9 mouse cellular contexts compared by ENCODE assay signal in the genomic region with DNA sequence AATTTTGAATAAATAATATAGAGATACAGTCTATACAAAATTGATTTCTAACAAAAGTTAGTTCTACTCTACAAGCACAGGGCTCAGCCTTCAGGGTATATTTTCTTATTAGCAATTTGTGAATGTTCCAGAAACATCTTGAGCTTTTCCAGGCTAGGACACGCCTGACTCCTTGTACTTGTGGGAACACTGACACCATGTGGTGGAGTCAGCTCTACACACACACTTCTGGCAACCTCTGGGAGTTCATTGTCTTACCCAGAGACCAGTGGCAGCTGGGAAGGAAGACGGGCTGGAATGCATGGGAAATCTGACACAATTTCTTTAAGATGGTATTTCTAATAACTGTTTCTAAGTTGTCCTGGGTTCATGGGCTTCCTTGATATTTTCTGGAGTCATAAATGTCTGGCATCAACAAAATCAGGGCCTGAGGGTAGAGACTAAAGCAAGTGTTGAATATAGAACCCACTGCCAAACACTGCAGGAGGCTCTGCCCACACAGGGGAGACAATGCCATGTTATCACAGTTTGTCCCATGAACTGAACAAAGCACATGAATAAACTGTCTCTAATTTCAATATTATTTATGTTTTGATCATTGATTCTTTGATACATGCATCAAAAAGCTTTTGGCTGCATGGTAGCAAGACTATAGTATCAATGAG.
DNase-seq lines count a peak whose midpoint lies in the region; ATAC-seq lines count a peak whose summit lies in the region.
"Had no signal": no experiment of that assay in that cellular context is flagged by ENCODE, and none has a peak within 500 bp of the region (broad histone marks: within the 10 kb centered on the region; RNA-seq: fewer than 3 reads in every experiment).

No protein-coding gene starts in this region.

- peaks cover 8% of the 10 kb centered on the region; the same call in 1 of the 2 replicates for H3K27me3 ChIP-seq in forebrain, embryonic 12.5 days
- H3K27me3 ChIP-seq in heart, embryonic 16.5 days (ENCODE audit: control insufficient read depth, insufficient read depth, low read length): no peaks in the 10 kb centered on the region
- H3K27me3 ChIP-seq: liver, embryonic 15.5 days had no signal

- peak; percentile 91 for ATAC-seq in forebrain, embryonic 12.5 days (ENCODE audit: low FRiP score)
- peak; percentile 90 for ATAC-seq in heart, embryonic 16.5 days (replicated peaks; ENCODE audit: extremely low read depth, insufficient read depth, low FRiP score)

- H3K36me3 ChIP-seq in forebrain, embryonic 12.5 days (replicated peaks): no peaks in the 10 kb centered on the region
- no peaks in the 10 kb centered on the region for H3K36me3 ChIP-seq in heart, embryonic 16.5 days (ENCODE audit: control insufficient read depth, insufficient read depth)
- H3K36me3 ChIP-seq: liver, embryonic 15.5 days had no signal

- H3K4me2 ChIP-seq in forebrain, embryonic 12.5 days: no peak overlapping the region
- no peak overlapping the region for H3K4me2 ChIP-seq in heart, embryonic 16.5 days (ENCODE audit: low read depth, low read length)
- H3K4me2 ChIP-seq: liver, embryonic 15.5 days had no signal

- WGBS in forebrain, embryonic 12.5 days: 13% methylated on average over 2 of the region's 2 CpGs
- 17% methylated on average over 2 of the region's 2 CpGs for WGBS in heart, embryonic 16.5 days

- H3K27ac ChIP-seq in forebrain, embryonic 12.5 days: no peak overlapping the region
- H3K27ac ChIP-seq in heart, embryonic 16.5 days (ENCODE audit: low read length): no peak overlapping the region
- H3K27ac ChIP-seq: liver, embryonic 15.5 days had no signal

- no peak overlapping the region for H3K4me3 ChIP-seq in forebrain, embryonic 12.5 days (replicated peaks)
- H3K4me3 ChIP-seq in heart, embryonic 16.5 days (ENCODE audit: low read length): no peak overlapping the region
- H3K4me3 ChIP-seq: liver, embryonic 15.5 days had no signal

- no peaks in the 10 kb centered on the region for H3K9me3 ChIP-seq in forebrain, embryonic 12.5 days
- H3K9me3 ChIP-seq in heart, embryonic 16.5 days (replicated peaks; ENCODE audit: control insufficient read depth, low read length): no peaks in the 10 kb centered on the region
- H3K9me3 ChIP-seq: liver, embryonic 15.5 days had no signal

- H3K4me1 ChIP-seq in forebrain, embryonic 12.5 days: no peaks in the 10 kb centered on the region
- H3K4me1 ChIP-seq in heart, embryonic 16.5 days (ENCODE audit: control insufficient read depth, insufficient read depth, low read length): peaks cover 15% of the 10 kb centered on the region
- H3K4me1 ChIP-seq: liver, embryonic 15.5 days had no signal

- H3K9ac ChIP-seq in forebrain, embryonic 12.5 days: no peak overlapping the region
- H3K9ac ChIP-seq in heart, embryonic 16.5 days (ENCODE audit: low read length): no peak overlapping the region
- H3K9ac ChIP-seq: liver, embryonic 15.5 days had no signal

- DNase-seq in left cerebral cortex, adult 11 months (ENCODE audit: low spot score): peak; percentile 51
- DNase-seq in left cerebral cortex, adult 8-10 months (ENCODE audit: low spot score in 2 of 2): no peak
- DNase-seq in kidney, postnatal 10 days: peak; percentile 80
- DNase-seq in lung, adult 18-20 months: peak; percentile 47 to 67
- DNase-seq in retina, adult 2 months (ENCODE audit: low read depth, low spot score): peak; percentile 11
- DNase-seq in T-cell, adult 2 months (ENCODE audit: low spot score): no peak

Comparison
In these comparisons a context has a peak if more than half of its experiments do, and no peak if none do; other contexts are left out.
1. DNase-seq: peak in left cerebral cortex, adult 11 months (single experiment), kidney, postnatal 10 days (single experiment), lung, adult 18-20 months (2 of 2) and retina, adult 2 months (single experiment); none in left cerebral cortex, adult 8-10 months (0 of 2) and T-cell, adult 2 months (single experiment).